ENCODE assay signal across 20 mouse cellular contexts in the genomic region with DNA sequence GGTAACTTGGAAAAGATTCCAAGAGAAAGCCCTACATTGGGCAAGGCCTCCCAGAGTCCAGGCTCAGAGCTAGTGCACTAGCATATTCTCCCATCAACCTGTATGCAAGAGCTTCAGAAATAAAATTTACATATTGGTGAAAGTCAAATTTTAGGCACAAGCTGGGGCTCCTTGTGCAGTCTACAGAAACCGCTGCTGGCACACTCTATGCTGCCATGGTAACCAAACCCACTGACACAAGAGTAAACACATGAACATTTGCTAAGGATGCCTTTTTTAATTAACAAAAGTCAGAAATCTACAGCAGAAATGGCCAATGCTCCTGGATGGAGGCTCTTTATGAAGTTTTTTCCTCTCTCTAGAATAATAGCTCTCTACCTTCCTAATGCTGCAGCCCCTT.
DNase-seq lines count a peak whose midpoint lies in the region; ATAC-seq and TF ChIP-seq lines count a peak whose summit lies in the region.
"Had no signal": no experiment of that assay in that cellular context is flagged by ENCODE, and none has a peak within 500 bp of the region (broad histone marks: within the 10 kb centered on the region; RNA-seq: fewer than 3 reads in every experiment).

No protein-coding gene starts in this region.

- H3K4me2 ChIP-seq in forebrain, embryonic 13.5 days: no peak overlapping the region
- H3K4me2 ChIP-seq in forebrain, embryonic 15.5 days (replicated peaks): no peak overlapping the region
- H3K4me2 ChIP-seq in lung, embryonic 14.5 days: no peak overlapping the region
- H3K4me2 ChIP-seq: limb, embryonic 13.5 days; neural tube, embryonic 12.5 days had no signal

- no peaks in the 10 kb centered on the region for H3K4me1 ChIP-seq in forebrain, embryonic 13.5 days
- H3K4me1 ChIP-seq in forebrain, embryonic 15.5 days: no peaks in the 10 kb centered on the region
- no peaks in the 10 kb centered on the region for H3K4me1 ChIP-seq in lung, embryonic 14.5 days (ENCODE audit: insufficient read depth)
- H3K4me1 ChIP-seq: embryonic facial prominence, embryonic 10.5 days; limb, embryonic 13.5 days; neural tube, embryonic 12.5 days had no signal

- H3K36me3 ChIP-seq in forebrain, embryonic 13.5 days (ENCODE audit: poor library complexity, severe bottlenecking): no peaks in the 10 kb centered on the region
- no peaks in the 10 kb centered on the region for H3K36me3 ChIP-seq in forebrain, embryonic 15.5 days
- H3K36me3 ChIP-seq in lung, embryonic 14.5 days (ENCODE audit: insufficient read depth): no peaks in the 10 kb centered on the region
- H3K36me3 ChIP-seq: embryonic facial prominence, embryonic 10.5 days; limb, embryonic 13.5 days; neural tube, embryonic 12.5 days had no signal

- no peaks in the 10 kb centered on the region for H3K27me3 ChIP-seq in forebrain, embryonic 13.5 days
- H3K27me3 ChIP-seq in forebrain, embryonic 15.5 days: no peaks in the 10 kb centered on the region
- H3K27me3 ChIP-seq in lung, embryonic 14.5 days (ENCODE audit: insufficient read depth, low read length): 0 out of 2 replicates have a peak, but pooled peaks cover 4% of the 10 kb centered on the region
- H3K27me3 ChIP-seq: limb, embryonic 13.5 days; neural tube, embryonic 12.5 days had no signal

- no peak overlapping the region for H3K9ac ChIP-seq in forebrain, embryonic 13.5 days
- H3K9ac ChIP-seq in forebrain, embryonic 15.5 days (replicated peaks): no peak overlapping the region
- H3K9ac ChIP-seq in lung, embryonic 14.5 days: no peak overlapping the region
- H3K9ac ChIP-seq: limb, embryonic 13.5 days; neural tube, embryonic 12.5 days had no signal

- no peak overlapping the region for H3K27ac ChIP-seq in forebrain, embryonic 13.5 days
- H3K27ac ChIP-seq in forebrain, embryonic 15.5 days (replicated peaks): no peak overlapping the region
- no peak overlapping the region for H3K27ac ChIP-seq in lung, embryonic 14.5 days (ENCODE audit: low read depth)
- H3K27ac ChIP-seq: embryonic facial prominence, embryonic 10.5 days; heart, adult 2 months; limb, embryonic 13.5 days; macrophage; neural tube, embryonic 12.5 days; stomach, postnatal 0 days had no signal

- no peak overlapping the region for H3K4me3 ChIP-seq in forebrain, embryonic 13.5 days
- H3K4me3 ChIP-seq in forebrain, embryonic 15.5 days: no peak overlapping the region
- no peak overlapping the region for H3K4me3 ChIP-seq in lung, embryonic 14.5 days (ENCODE audit: low read depth, low read length)
- H3K4me3 ChIP-seq: embryonic facial prominence, embryonic 10.5 days; erythroblast, embryonic 14.5 days; heart, adult 2 months; limb, embryonic 13.5 days; neural tube, embryonic 12.5 days had no signal

- 81% methylated on average over 1 of the region's 1 CpGs for WGBS in forebrain, embryonic 13.5 days
- 70% methylated on average over 1 of the region's 1 CpGs for WGBS in forebrain, embryonic 15.5 days
- 64% methylated on average over 1 of the region's 1 CpGs for WGBS in lung, embryonic 14.5 days

- TF ChIP-seq CTCF in lung, embryonic 14.5 days (IDR thresholded peaks at IDR 0.05; ENCODE audit: low read depth): no peak

- peak; percentile 5 for DNase-seq in lung, embryonic 14.5 days
- DNase-seq in lung, postnatal 4 days: no peak
- DNase-seq in layer of hippocampus, adult 9-11 months: peak; percentile 82
- peak; percentile 17 for DNase-seq in right cerebral cortex, postnatal 25 days
- DNase-seq in thymus, postnatal 36 days: no peak
- DNase-seq in lung, adult 18-20 months: no peak
- DNase-seq: adrenal gland, postnatal 25 days; cerebellum, postnatal 25 days; heart, adult 2 months; heart, postnatal 10 days; kidney, adult 8-10 months; kidney, postnatal 4 days had no signal

- peak; percentile 48; the same call in 1 of the 2 replicates for ATAC-seq in forebrain, embryonic 13.5 days
- no peak for ATAC-seq in forebrain, embryonic 15.5 days (replicated peaks)
- no peak for ATAC-seq in lung, embryonic 14.5 days (ENCODE audit: insufficient read depth)

- no peaks in the 10 kb centered on the region for H3K9me3 ChIP-seq in forebrain, embryonic 13.5 days (replicated peaks)
- no peaks in the 10 kb centered on the region for H3K9me3 ChIP-seq in forebrain, embryonic 15.5 days
- H3K9me3 ChIP-seq in lung, embryonic 14.5 days (ENCODE audit: low read depth, low read length): no peaks in the 10 kb centered on the region
- H3K9me3 ChIP-seq: embryonic facial prominence, embryonic 10.5 days; limb, embryonic 13.5 days; neural tube, embryonic 12.5 days had no signal

Comparison
In these comparisons a context has a peak if more than half of its experiments do, and no peak if none do; other contexts are left out.
1. DNase-seq: peak in lung, embryonic 14.5 days (single experiment), layer of hippocampus, adult 9-11 months (single experiment) and right cerebral cortex, postnatal 25 days (single experiment); none in lung, postnatal 4 days (0 of 2), thymus, postnatal 36 days (0 of 2) and lung, adult 18-20 months (0 of 2).